Mouse (Mus musculus): Measurements from ENCODE around the gene E130308A19Rik.

E130308A19Rik gene

GRCm38 (mm10) chr4:59640720-59641119 lies 14.7 kb downstream of the E130308A19Rik start:
- no peak for DNase-seq

GRCm38 (mm10) chr4:59642039-59642438 lies 16.0 kb downstream of the E130308A19Rik start:
- DNase-seq, result no peak

GRCm38 (mm10) chr4:59642657-59643056 lies 16.6 kb downstream of the E130308A19Rik start:
- no peak for DNase-seq

- no peak for DNase-seq
These were observed 18.4 kb downstream of the E130308A19Rik start for GRCm38 (mm10) chr4:59644431-59644830.

- DNase-seq, result no peak
These were observed 19.0 kb downstream of the E130308A19Rik start for GRCm38 (mm10) chr4:59644992-59645391.

- no peak for DNase-seq
These were observed 19.6 kb downstream of the E130308A19Rik start for GRCm38 (mm10) chr4:59645610-59646009.

DNA sequence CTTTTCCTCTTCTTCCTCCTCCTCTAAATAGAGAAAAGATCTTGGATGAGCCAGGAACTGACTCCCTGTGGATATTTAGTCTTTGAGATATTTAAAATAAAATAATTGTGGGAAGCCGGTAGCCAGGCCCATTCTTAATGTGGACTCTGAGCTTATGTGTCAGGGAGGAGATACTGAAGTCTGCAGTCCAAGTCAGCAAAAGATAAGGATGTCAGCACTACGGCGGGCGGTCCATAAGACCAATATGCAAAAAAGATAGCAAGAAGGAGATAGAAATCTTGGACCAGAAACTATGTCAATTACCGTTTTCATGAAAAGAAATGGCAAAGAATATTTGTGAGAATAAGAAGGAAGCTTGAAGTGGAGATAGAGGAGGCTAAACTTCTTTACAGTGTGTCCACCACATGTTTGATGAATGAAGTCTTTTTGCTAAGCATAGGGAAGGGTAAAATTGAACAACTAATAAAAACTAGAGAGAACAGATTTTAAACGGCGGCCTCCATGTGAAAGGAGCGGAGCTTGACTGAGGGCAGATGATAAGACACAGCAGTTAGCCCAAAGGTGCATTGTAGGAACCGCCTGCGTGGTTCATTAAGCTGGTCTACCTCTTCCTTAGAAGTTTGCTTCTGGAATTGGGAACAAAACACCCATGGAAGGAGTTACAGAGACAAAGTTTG lies 20.1 kb downstream of the E130308A19Rik start:
- no peak for DNase-seq

DNA sequence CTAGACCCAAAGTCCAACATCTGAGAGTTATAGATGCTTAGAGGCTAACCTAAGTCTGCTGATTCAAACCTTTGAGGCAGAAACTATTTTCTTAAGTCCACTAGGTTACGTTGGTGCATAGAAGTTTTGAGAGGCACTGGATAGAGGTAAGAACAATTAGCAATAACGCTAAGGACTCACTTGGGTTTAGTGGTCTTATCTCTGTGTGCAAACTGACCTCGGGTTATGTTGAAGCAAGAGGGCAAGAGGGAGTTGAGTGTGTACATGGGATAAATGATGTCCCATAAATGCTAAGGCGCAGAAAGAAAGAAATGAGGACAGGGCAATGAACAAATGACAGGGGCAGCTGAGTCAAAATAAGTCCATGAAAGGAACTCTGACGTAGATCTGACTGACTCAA lies 23.1 kb downstream of the E130308A19Rik start:
- no peak for DNase-seq

DNA sequence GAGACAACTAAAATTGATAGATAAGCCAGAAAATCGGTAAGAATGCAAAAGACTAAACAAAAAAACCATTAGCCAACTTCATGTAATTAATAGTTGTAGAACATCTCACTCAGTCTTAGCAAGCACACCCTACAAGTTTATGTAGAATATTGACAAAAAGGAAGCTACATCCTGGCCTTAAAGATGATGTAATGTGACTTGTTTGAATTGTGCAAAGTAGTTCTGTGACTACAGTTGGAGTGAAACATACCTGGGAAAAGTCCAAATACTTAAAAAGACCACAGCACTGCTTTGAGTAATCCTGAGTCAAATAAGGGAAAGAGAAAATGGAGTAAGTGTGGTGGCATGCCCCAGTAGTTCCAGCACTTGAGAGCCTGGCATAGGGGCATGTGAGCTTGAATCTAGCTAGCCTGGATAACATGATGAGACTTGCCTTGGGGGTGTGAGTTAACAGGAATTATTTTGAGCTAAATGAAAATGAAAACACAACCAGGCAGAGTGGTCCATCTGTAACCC lies 26.2 kb downstream of the E130308A19Rik start:
- DNase-seq, result no peak

DNA sequence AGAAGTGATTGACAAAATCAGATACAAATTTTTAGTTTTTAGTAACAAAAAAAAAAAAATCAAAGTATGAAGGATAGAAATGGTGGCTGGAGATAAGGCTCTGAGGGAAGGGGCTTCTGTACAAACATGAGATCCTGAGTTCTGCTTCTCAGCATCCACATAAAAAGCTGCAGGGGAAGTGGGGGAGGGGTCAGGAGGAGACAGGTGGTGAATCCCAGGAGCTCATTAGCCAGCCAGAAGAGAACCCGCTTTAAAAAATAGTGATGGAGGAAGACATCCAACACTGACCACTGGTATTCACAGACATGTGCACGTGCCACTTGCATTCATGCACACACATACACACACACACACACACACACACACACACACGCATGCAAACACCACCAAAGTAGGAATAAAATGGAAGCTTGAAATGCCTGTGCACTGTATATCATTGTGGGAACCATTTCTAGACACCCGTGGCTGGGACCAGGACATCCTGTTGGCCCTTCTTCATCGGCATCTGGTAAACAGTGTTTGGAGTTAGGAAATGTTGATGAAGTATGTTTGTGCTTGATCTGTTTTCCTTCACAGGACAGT lies 30.1 kb downstream of the E130308A19Rik start:
- no peak for DNase-seq

DNA sequence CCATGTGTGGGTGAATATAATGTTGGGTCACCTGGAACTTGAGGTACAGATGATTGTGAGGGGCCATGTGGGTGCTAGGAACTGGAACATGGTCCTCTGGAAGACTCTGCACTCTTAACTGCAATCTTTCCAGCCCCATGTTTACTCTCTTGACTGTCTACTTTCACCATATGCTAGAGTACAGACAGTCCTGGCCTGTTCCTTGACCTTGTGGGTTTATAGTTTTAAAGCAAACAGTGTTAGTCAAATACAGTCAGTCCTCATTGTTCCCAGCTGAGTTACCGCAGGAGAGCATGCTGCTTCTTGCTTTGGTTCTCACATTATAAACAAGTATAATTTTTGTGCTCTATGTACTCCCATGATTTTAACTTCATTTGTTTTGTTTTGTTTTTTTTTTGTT lies 36.2 kb downstream of the E130308A19Rik start:
- DNase-seq, result no peak

DNA sequence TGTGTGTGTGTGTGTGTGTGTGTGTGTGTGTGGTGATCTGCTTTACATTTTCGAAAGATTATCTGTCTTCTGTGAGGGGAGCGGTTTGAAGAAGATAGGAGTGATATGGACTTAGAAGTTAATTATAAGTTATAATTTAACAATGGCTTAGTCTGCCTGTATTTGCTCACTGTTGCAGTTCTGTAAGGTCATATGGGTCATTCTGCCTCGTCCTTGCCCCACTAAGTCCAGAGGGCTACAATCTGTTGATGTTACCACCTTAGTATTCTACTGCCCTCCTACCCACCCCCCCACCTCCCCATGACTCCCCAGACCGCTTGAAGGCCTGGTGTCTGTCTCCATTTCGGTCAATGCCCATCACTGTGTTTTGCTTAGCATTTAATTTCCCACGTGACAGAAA lies 37.4 kb downstream of the E130308A19Rik start:
- no peak for DNase-seq

GRCm38 (mm10) chr4:59666550-59667317 lies 40.7 kb downstream of the E130308A19Rik start:
- DNase-seq, result no peak

DNA sequence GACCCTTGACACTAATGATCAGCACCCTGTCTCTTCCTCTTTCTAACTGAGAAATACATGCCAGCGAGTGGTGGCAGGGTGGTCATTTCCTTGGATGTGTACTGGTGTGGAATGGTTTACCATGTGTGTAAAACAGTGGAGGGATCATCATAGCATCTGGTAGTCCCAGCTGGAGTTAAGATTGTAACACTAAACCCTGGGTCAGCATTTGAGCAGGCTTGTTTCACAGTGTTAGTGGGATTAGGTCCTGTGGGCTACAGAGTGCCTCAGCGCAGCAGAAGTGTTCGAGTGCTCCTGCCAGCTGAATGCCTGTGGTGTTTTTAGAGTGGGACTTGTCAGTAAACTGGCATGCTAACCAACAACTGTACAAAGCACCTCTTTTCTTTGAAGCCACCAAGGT lies 42.0 kb downstream of the E130308A19Rik start:
- no peak for DNase-seq

DNA sequence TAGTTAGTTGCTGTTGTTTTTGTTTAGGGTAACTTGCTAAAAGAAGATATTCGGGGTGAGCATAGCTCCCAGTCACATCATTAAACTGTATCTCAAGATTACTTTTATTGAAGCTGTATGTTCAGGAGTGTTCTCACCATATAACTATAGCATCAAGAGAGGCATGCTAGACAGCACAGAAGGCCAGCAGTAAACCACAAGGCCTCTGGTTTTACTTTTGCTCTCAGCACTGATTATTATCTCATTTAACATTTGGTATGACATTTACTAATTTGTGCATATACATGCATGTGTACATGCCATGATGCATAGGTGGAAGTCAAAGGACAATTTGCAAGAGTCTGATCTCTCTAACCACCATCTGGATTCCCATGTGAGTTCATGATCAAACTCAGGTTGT lies 43.1 kb downstream of the E130308A19Rik start:
- no peak for DNase-seq

DNA sequence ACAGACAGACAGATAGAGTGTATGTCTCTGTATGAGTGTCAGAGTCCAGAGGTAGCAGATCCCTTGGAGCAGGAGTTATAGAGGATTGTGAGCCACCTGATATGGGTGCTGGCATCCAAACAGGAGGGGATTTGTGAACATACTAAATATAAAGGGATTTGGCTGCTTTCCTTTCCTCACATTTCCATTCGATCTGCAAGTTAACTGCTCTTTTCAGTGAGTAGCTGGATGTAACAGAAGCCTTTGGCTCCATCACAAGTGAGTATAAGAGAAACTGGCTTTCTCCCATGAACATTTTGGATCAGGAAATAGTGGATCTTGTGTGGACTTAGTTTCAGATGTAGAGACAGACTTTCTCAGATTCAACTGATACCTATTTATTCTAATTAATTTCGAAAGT lies 44.0 kb downstream of the E130308A19Rik start:
- DNase-seq, result no peak

DNA sequence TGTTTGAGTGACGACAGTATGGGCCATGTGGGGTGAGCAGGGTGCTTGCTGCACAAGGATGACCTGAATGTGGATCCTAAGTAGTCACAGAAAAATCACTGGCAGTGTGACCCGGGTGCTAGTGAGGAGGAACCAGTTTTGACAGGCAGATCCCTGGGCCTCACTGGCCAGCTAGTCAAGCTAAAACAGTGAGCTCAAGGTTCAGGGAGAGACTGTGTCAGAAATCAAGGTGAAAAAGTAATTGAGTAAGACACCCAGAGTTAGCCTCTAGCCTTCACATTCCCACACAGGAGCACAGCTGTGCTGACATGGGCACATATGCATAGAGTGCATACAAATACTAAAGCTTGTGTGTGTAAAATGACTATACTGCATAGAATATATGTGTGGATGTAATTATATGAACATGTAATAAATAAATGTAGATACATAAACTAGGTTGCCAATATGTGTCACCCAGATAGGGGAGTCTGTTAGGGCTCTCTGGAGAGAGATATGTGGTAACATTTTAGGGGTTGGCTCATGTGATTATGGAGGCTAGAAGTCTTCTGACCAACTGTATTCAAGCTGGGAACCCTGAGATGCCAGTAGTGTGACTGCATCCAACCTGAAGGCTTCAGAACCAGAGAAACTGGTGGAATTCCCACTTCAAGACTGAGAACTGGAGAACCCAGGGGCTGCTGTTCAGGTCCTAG lies 47.6 kb downstream of the E130308A19Rik start:
- no peak for DNase-seq

GRCm38 (mm10) chr4:59674929-59675679 lies 49.1 kb downstream of the E130308A19Rik start:
- no peak for DNase-seq

- DNase-seq, result no peak
These were observed 49.7 kb downstream of the E130308A19Rik start for GRCm38 (mm10) chr4:59675699-59676098.

DNA sequence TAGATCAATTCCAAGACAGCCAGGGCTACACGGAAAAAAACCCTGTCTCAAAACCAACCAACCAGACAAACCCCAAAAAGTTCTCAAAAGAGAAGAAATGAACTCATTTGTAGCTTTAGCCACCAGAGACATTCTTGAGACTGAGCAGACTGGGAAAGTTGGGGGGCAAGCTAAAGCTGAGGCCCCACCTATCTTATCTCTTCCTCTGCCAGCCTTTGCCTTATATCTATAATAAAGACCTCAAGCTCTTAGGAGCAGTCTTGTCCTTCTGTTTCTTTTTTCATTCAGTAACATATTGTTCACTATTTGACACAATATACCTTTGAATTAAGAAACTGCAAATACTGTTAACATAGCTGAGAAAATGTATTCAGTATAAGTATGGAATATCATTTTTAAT lies 55.4 kb downstream of the E130308A19Rik start:
- no peak for DNase-seq

- no peak for DNase-seq
These were observed 56.5 kb downstream of the E130308A19Rik start for GRCm38 (mm10) chr4:59682491-59682890.

- DNase-seq, result no peak
These were observed 56.9 kb downstream of the E130308A19Rik start for GRCm38 (mm10) chr4:59682950-59683349.
